Mouse (Mus musculus) cerebellum, adult 2 months (tissue): ENCODE measurements around the gene Clec16a.

ENCODE experiments used
- CTCF ChIP-seq: fragments of 200-500 bp; IDR thresholded peaks from 2 replicates; pipeline ENCODE4 v1.5.1; 2011; ENCODE audit warnings: low read depth, mild to moderate bottlenecking, control low read depth, low read length, moderate library complexity, borderline replicate concordance; ENCODE audit not compliant: insufficient read depth
- POLR2A ChIP-seq: fragments of 200-500 bp; IDR thresholded peaks from 2 replicates; pipeline ENCODE4 v1.6.1; 2011; ENCODE audit warnings: low read length, control low read depth, borderline replicate concordance; ENCODE audit not compliant: insufficient read depth

DNA sequence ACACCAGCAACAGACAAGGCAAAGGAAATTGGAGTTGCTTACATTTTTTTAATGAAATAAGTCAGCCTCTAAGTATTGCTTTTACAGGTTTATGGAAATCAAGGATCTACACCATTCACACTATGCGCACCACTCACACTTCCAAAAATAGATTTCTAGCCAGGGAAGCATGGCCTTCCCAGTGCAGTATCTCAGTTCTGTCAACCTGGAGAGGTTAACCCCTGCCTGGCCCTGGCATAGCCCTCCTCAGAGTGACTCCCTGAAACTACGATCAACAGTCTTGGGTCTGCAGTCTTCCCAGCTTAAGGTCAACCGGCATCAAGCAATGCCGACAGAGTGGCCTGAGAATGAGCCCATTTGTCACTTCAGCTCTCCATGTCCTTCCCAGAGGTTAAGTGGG is 15.0 kb upstream of the Clec16a start:
- TF ChIP-seq POLR2A (no peak), CTCF (no peak)
